Mouse (Mus musculus) erythroblast, embryonic 14.5 days (primary cell): Measurements from ENCODE around the gene Xpnpep3. TPM values are rescaled to one million over a fixed set of nuclear protein-coding genes. Genes with fewer than 3 reads are reported as not detected.
"Not testable (repeated sequence)": the region's sequence is repeated elsewhere in the genome, so short reads cannot be mapped to it uniquely, and the experiment has no call there.

ENCODE experiments used
- H3K27me3 ChIP-seq: 2 replicates; pipeline ENCODE4 v1.6.1; 2012; ENCODE audit warnings: inconsistent platforms; ENCODE audit not compliant: control insufficient read depth
- H3K36me3 ChIP-seq: 2 replicates; pipeline ENCODE4 v1.6.1; 2012; ENCODE audit warnings: mild to moderate bottlenecking, inconsistent platforms; ENCODE audit not compliant: control insufficient read depth
- H3K4me1 ChIP-seq: 2 replicates; pipeline ENCODE4 v1.6.1; 2012; ENCODE audit warnings: inconsistent platforms; ENCODE audit not compliant: control insufficient read depth
- H3K4me3 ChIP-seq: replicated peaks from 2 replicates; pipeline ENCODE3; 2012; ENCODE audit warnings: moderate library complexity, mild to moderate bottlenecking, inconsistent platforms
- H3K9me3 ChIP-seq: 2 replicates; pipeline ENCODE4 v1.6.1; 2012; ENCODE audit warnings: low read length, inconsistent platforms, mixed read lengths; ENCODE audit not compliant: control insufficient read depth
- GATA1 ChIP-seq: IDR thresholded peaks from 2 replicates; pipeline ENCODE4 v1.6.1; 2012; ENCODE audit warnings: low read length, inconsistent platforms, mixed read lengths
- TAL1 ChIP-seq: IDR thresholded peaks from 3 replicates; pipeline ENCODE4 v1.6.1; 2012; ENCODE audit warnings: low read length, inconsistent platforms, mixed read lengths
- polyA plus RNA-seq: library from polyadenylated mRNA; stranded (reverse); fragments of >175 nt; gene quantifications from 2 replicates; pipeline ENCODE4 v1.2.3, GENCODE M21; 2012

Xpnpep3 gene
- polyA plus RNA-seq, 1 experiment = 0.03 TPM

DNA sequence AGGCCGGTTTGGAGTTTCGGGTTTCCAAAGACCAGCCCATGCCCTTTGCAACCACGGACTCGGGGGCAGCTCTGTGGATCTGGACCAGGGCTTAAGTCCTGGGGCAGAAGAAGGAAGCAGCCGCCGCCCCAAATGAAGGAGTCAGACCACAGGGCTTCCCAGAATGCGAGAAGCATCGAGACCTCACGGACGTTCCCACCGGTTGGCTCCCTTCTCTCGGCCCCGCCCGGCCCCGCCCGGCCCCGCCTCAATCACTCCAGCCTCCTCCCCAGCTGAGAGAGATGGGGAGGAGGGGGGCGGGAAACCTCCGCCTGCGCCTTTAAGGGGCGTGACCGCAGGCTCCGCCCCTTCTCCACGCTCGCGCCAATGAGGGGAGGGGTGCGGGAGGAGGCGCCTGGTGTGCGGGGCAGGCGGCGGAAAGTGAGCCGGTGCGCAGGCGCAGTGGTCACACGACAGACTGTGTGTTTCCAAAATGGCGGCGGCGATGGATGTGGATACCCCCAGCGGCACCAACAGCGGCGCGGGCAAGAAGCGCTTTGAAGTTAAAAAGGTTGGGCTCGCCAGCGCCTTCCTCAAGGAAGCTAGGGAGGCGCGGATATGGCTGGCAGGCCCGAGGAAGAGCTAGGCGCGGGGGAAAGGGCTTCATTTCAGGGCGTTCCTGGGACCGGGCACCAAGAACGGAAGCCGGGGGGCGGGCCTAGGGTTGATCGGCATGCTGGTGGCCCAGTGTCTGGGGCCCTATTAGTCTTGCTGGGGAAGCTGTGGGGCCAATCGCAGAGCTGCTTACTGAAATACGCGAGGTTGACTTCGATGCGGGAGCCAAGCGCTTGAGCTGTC, 66.2 kb downstream of the Xpnpep3 start, which contains the start of gene Rbx1:
TSS of gene Rbx1 (plus strand) at position 396 of the 837 bp plus-strand sequence.
- TF ChIP-seq TAL1 = no peak
- no peak for TF ChIP-seq GATA1
- Histone ChIP-seq H3K4me1 (peaks cover 32% of the 10 kb centered on the region), H3K9me3 (peaks cover 13% of the 10 kb centered on the region), H3K4me3 (peak within 1 kb of the TSS; percentile 90), H3K27me3 (no peaks in the 10 kb centered on the region), H3K36me3 (peaks cover 32% of the 10 kb centered on the region)

DNA sequence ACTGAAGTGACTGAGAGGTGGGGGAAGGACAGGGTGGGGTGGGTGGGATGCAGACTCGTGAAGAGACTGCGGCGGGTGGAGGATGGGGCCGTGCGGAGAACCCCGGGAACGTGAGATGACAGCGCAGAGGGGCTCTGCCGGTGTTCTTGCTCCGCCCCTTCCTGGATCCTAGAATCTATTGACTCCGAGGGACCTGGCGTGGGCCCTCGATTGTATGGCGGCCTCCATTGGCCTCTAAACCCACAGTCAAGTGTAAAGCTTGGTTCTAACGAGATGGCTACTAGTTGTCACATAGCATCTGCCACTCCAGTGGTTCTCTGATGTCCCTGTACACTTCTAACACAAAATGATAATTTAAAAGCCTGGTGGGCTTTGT, 66.8 kb downstream of the Xpnpep3 start:
- peaks cover 9% of the 10 kb centered on the region for H3K9me3 ChIP-seq
- peaks cover 38% of the 10 kb centered on the region for H3K36me3 ChIP-seq
- H3K27me3 ChIP-seq = no peaks in the 10 kb centered on the region
- peaks cover 32% of the 10 kb centered on the region for H3K4me1 ChIP-seq
- TF ChIP-seq TAL1 (no peak), GATA1 (no peak)
- peak overlapping the region; percentile 90 for H3K4me3 ChIP-seq

DNA sequence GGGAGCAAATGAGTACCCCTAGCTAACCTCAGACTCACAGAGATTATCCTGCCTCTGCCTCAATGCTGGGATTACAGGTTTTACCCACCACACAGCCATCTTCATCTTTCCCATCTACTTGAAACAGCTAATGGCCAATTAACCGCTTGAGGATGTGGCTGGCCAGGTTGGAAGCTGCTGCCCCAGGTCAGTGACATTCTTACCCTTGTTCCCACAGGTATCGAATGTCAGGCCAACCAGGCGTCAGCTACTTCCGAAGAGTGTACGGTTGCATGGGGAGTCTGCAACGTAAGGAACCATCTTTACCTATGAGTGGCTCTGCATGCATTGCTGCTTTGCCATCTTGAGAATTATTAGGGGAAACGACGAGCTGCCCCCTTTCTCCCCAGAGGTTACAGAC, 70.8 kb downstream of the Xpnpep3 start:
- H3K27me3 ChIP-seq = no peaks in the 10 kb centered on the region
- H3K4me3 ChIP-seq = no peak overlapping the region
- no peaks in the 10 kb centered on the region for H3K9me3 ChIP-seq
- TF ChIP-seq GATA1 (no peak), TAL1 (no peak)
- H3K4me1 ChIP-seq = peaks cover 24% of the 10 kb centered on the region
- peaks cover 74% of the 10 kb centered on the region for H3K36me3 ChIP-seq

DNA sequence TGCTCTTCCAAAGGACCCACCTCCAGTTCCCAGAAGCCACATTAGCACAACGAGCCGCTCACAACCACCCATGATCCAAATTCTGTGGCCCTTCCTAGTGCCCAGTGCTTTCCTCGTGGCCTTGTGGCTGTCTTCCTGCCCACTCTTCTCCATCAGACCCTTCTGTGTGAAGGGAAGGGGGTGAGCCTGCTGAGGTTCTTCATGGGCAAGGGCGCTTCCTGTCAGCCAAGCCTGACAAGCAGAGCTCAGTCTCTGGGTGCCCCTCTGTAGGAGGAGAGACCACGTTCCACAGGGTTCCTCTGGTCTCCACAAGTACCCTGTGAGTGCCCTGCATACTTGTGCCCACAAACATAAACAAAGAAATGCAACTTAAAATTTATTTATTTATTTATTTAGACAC, 72.3 kb downstream of the Xpnpep3 start:
- Histone ChIP-seq H3K9me3 (no peaks in the 10 kb centered on the region), H3K4me3 (no peak overlapping the region), H3K4me1 (peaks cover 24% of the 10 kb centered on the region), H3K27me3 (no peaks in the 10 kb centered on the region), H3K36me3 (peaks cover 84% of the 10 kb centered on the region)
- TF ChIP-seq GATA1 (no peak), TAL1 (no peak)

DNA sequence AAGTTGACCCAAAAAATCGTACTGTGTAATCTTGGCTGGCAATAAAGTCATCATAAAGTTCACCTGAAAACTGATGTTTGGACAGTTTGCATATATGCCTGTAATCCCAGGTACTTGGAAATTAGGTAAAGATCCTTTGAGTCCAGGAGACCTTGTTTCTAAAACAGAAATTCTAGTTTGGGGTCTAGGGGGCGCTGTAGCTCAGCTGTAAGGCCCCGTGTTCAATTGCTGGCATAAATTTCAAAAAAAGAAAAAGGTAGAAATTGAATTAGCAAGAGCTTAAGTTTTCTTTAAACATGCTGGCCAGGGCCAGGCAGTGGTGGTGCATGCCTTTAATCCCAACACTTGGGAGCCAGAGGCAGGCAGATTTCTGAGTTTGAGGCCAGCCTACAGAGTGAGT, 75.7 kb downstream of the Xpnpep3 start:
- H3K36me3 ChIP-seq = peaks cover 59% of the 10 kb centered on the region

DNA sequence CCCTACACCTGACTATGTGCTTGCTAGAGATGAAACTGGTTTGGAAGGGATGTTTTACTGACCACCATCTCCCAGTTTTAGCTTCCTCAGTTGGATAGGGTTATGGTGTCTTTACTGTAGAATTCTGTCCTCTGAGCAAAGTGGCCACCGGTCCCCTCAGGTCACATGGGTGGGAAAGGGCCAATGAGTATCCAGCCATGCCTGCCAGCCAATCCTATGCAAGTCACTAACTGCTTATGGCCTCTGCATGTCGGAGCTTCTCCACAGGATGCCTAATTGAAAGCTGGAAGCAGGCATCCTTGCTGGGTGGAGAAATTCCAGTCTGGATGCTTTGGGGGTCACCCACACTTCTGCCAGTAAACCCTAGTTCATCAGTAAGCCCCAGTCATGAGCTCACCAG, 76.7 kb downstream of the Xpnpep3 start:
- Histone ChIP-seq H3K4me3 (no peak overlapping the region), H3K36me3 (peaks cover 50% of the 10 kb centered on the region)
- TF ChIP-seq TAL1 (no peak), GATA1 (no peak)

More for the DNA sequence above, 75.7 kb downstream of the Xpnpep3 start:
- no peak for TF ChIP-seq GATA1
- peaks cover 9% of the 10 kb centered on the region for H3K4me1 ChIP-seq
- H3K9me3 ChIP-seq = no peaks in the 10 kb centered on the region
- H3K4me3 ChIP-seq = no peak overlapping the region
- H3K27me3 ChIP-seq = no peaks in the 10 kb centered on the region

DNA sequence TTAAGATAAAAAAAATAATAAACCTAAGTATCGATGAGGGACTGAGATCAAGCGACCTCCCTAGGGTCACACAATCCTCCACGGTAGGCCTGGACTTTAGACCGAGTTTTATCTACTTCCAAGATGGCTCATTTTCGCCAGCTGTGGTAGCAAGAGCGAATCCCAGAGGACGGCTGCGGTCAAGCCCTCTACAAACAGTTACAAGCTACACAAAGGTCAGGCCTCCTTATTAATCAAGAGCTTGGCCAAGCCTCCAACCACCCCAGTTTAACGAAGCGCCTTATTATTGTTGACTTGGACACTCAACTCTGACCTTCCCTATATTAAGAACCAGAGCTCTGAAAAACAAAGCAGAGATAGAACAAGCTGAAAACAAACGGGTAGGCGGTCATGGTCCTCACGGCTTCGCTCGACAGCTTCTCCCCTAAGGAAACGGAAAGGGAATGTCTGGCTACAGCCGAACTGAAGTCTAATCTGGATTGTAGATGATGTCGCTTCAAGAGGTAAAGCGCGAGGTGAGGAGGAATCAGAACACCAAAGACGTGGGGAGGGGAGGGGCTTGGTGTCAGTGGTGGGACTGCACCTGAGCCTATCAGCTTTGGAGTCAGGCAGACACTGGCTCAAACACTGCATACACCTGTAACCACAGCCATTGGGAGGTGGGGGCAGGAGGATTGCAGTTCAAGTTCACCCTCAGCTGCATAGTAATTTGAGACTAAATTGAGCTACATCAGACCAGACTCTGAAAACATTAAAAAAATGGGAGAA, 79.7 kb downstream of the Xpnpep3 start:
- Histone ChIP-seq H3K4me3 (no peak overlapping the region), H3K27me3 (no peaks in the 10 kb centered on the region), H3K9me3 (no peaks in the 10 kb centered on the region), H3K36me3 (peaks cover 20% of the 10 kb centered on the region), H3K4me1 (peaks cover 17% of the 10 kb centered on the region)
- no peak for TF ChIP-seq TAL1

More for the DNA sequence above, 76.7 kb downstream of the Xpnpep3 start:
- Histone ChIP-seq H3K4me1 (peaks cover 16% of the 10 kb centered on the region), H3K9me3 (no peaks in the 10 kb centered on the region), H3K27me3 (no peaks in the 10 kb centered on the region)

DNA sequence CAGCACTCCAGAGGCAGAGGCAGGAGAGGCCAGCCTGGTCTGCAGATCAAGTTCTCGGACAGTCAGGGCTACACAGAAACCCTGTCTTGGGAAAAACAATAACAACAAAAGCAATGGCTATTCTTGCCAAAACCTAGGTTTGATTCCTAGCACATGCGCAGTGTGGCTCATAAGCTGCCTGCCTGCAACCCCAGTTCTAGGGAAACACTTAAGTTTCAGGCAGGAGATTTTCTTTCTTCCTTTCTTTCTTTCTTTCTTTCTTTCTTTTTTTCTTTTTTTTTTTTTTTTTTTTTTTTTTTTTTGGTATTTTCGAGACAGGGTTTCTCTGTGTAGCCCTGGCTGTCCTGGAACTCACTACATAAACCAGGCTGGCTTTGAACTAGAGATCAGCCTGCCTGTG, 80.3 kb downstream of the Xpnpep3 start:
- peaks cover 16% of the 10 kb centered on the region for H3K4me1 ChIP-seq
- H3K36me3 ChIP-seq = peaks cover 14% of the 10 kb centered on the region
- not testable (repeated sequence) for H3K9me3 ChIP-seq, H3K4me3 ChIP-seq, H3K27me3 ChIP-seq

DNA sequence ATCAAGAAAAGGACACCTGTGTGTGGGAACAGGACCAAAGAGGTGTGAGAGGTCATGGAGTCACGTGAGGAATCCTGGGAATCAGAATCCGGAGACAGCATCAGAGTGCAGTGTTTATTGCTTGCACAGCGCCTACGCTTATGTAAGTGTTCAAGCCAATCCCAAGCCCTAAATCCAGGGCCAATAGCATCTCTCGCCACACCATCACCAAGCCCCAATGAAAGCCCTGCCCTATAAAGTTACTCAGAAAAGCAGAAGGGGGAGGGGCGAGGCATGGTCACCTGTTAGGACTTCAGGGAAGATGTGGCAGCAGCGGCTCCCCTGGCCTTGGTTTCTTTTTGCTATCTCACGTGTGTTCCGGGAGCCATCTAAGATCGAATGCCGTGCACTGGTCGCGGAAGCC, 81.0 kb downstream of the Xpnpep3 start:
- peaks cover 7% of the 10 kb centered on the region for H3K36me3 ChIP-seq
- peak overlapping the region; percentile 52 for H3K4me3 ChIP-seq
- no peaks in the 10 kb centered on the region for H3K9me3 ChIP-seq
- TF ChIP-seq GATA1 (no peak), TAL1 (no peak)
- peaks cover 17% of the 10 kb centered on the region for H3K4me1 ChIP-seq
- H3K27me3 ChIP-seq = no peaks in the 10 kb centered on the region
